Mouse (Mus musculus) urinary bladder, postnatal 4 days (tissue): ENCODE results near the gene Avil.
A peak's percentile ranks its signal among the peaks of the same experiment; 100 is the strongest.

ENCODE experiments used
- DNase-seq, 2 experiments: peaks; one replicate each; pipeline ENCODE4 v3.0.0; 2021 to 2022; ENCODE audit warnings: low spot score in 2 of 2

Avil gene

DNA sequence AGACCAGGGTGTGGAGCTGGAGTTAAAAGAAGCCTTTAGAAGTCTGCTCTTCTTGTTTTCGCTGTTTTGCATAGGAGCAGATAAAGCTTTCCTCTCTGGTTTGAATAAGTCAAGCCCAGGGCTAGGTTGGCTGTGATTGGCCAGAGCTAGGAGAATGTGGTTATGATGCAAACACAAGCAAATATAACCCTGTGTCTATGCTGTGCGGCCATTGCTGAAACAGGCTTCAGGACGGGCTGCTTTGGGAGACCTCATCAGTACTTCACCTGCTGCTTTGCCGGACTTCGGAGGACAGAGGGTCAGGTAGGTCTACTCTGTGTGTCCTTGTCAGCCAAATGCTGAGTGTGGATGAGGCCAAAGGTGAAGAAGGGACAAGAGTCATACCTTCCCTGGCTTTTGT is at the start of gene Avil:
Avil (plus strand) TSS at position 181 of the 400 bp plus-strand sequence.
- no peak for DNase-seq

DNA sequence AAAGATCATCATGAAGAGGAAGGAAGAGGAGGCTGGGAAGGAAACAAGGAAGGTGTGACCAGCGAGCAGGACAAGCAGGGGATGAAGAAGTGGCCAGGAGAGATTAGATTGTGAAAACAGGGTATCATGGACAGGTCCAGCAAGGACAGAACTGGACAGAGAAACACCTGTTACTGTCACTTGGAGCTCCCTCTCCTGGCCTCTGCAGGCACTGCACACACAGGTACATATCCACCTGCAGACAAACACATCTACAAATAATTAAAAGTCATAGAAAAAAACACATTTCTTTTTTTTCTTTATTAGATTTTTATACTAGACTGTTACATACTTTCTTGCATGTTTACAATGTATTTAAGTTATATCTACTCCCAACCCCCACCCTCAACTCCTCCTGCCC is 48.1 kb upstream of the Avil start:
- DNase-seq = no peak

- no peak for DNase-seq
Measured at GRCm38 (mm10) chr10:126953029-126953471, 47.5 kb upstream of the Avil start.

DNA sequence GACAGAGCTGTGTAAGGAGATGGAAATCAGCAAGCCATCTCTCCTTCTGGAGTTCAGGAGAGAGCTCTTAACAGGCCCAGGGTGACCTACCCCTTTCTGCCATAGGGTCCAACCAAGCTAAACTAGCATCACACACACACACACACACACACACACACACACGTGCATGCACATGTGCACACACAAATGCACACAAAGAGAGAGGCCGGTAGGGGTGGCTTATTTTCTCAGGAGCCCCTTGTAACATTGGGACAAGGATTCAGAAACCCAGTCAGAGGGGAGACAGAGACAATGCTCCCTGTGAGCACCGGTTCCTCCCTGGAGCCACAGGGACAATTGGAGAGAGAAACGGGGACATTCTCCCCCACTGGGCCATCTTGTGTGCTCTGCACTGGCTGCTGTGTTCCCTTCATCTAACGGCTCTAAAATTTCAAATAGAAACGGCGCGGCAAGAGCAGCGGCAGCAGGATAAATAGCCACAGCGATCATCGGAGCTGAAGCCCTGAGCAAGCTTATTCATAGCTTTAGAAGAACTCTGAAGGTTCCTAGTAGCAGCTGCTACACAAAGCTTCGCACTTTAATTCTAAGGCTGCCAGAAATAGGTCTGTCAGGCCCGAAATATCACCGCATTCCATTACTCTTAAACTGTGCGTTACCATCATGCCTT is 43.7 kb upstream of the Avil start:
- DNase-seq = no peak

- peak; percentile 53 to 67 for DNase-seq
Measured at GRCm38 (mm10) chr10:126957359-126958107, 43.0 kb upstream of the Avil start.

DNA sequence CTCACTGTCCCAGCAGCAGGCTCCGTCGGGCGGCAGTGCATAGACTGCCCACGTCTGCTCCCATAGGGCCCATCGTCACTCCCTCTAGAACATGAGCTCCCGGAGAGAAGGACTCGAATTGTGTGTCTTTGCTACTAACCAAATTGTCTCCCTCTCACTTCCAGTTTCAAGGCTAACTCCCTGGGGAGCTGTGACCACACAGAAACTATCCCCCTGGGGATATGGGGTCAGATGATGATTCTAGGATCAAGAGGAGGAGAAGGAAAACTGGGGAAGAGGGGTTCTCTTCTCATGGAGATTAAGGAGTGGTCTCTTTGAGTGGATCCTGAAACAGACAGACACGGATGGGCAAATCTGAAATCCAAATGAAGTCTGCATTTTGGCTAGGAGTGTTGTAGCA is 40.0 kb upstream of the Avil start:
- DNase-seq = no peak

- no peak for DNase-seq
Measured at GRCm38 (mm10) chr10:126961757-126962156, 38.8 kb upstream of the Avil start.

DNA sequence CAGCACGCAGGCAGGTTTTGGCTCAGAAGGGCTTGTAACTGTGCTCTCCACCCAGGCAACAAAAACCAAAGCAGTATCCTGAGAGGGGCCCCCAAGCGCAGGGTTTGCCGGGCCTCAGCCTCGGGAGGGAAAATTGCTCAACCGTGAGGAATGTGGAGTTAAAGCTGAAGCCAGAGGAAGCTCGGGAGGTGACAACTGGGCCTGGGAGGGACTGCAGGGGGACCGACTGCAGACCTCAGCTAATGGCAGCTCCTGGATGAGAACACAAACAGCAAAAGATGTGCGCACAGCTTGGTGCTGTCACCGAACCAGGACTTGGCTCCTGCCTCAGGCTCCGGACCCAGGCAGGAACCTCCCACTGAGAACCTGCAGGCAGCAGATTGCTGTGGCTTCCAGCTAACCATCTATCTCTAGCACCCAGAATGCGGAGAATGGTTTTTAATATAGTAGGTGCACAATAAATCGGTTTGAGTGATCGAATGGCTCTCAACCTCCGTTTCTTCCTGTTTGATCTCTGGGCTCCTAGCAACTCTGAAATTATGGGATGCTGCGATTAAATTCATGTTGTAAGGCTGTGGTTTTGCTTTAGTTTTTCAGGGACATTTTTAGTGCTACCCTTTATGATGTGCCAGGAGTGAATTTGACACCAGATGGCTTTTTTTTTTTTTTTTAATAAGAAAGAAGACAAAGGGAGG is 38.1 kb upstream of the Avil start:
- peak; percentile 66 to 68 for DNase-seq

GRCm38 (mm10) chr10:126962966-126963330 is 37.6 kb upstream of the Avil start:
- DNase-seq = no peak

- no peak for DNase-seq
Measured at GRCm38 (mm10) chr10:126963821-126964220, 36.7 kb upstream of the Avil start.

- DNase-seq = no peak
Measured at GRCm38 (mm10) chr10:126971363-126972050, 29.0 kb upstream of the Avil start.

DNA sequence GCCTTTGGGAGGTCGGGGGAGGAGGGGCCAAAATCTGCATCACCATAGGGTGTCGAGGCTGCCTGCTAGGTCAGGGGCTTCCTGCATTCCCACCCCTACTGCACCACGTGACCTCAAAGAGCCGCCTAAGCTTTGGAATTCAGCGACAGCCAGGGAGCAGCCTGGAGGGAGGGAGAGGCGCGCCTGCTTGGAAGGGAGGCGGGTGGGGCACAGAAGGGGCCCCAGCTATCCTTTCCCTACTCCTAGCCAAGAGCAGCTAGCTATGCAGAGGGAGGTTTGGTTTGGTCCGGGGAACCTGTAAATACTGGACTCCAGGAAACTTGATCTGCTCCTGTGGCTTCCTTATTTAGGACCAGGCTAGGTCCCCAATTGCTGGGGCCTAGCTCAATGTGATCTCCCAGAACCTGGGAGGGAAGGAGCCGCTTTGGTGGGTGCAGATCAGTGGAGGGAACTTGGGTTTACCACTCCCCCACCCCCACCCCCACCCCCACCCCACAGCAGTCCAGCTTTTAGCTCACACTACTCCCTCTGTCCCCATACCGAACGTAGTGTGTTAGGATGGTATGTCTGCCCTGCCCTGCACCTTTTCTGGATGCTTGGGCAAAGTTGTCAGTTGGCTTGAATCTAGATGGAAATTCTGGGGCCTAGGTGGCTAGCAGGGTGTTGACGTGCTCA is 28.3 kb upstream of the Avil start:
- peak; percentile 70 to 77 for DNase-seq

DNA sequence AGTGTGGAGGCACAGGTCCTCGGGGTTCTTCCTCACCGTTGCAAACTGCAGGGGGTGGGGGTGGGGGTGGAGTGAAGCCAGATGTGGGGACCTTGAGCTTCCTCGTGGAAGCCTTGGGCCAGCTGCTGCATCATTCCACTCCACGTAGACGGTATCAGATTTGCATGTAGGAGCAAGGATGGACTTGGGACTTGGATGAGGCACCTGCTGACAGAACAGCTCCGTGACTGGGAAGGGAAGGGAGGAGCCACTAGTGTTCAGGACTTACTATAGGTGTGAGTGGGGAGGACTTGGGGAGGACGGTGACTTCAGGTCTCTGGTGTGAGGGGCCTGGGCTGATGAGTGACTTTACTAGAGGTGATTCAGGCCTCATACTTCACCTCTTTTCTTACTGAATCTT is 27.5 kb upstream of the Avil start:
- DNase-seq = no peak

DNA sequence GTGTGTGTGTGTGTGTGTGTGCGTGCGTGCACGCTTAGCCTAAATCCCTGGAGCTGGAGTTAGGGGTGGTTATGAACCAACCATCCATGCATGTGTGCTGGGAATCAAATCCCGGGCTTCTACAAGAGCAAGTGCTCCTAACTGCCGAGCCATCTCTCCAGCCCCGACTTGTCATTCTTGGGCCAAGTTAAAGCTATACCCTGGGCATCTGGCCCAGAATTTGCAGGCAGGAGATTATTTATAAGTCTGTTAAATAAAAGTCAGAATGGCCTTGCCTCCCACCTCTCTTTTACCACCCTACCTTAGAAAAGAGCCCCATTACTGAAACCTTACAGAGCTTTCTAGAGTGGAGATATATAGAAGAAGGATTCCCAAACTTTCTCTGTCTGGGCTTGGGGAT is 24.8 kb upstream of the Avil start:
- DNase-seq = no peak

- DNase-seq = no peak
Measured at GRCm38 (mm10) chr10:126977076-126977475, 23.4 kb upstream of the Avil start.

GRCm38 (mm10) chr10:126978277-126978994 is 22.1 kb upstream of the Avil start, which contains the start of gene Ctdsp2:
Ctdsp2 (plus strand) TSS chr10:126978717.
- DNase-seq = peak; percentile 100

- DNase-seq = peak; percentile 60 to 67
Measured at GRCm38 (mm10) chr10:126979121-126979635, 21.3 kb upstream of the Avil start.

DNA sequence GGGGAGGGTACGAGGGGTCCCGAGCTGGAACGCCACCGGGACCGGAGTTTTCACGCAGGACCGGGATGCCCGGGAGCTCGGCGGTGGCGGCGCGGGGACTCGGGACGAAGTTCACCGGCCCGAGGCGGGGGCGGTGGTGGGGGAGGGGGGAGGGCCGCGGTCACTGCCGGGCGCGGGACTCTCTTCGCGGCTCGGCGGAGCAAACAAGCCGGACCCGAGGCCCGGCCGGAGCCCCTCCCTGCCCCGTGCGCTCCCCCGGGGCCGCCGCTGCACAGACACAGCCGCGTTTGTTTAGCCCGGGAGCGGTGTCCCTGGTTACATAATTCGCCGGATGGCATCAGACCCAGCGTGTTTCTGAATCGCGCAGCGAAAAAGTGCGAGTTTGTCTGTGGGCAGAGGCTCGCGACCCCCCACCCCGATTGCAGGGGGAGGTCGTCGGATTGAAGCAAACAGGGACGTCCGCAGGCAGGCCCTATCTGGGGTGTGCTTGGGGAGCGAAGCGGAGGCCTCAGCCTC is 20.8 kb upstream of the Avil start:
- no peak for DNase-seq

- no peak for DNase-seq
Measured at GRCm38 (mm10) chr10:126980221-126980932, 20.1 kb upstream of the Avil start.
